Mouse (Mus musculus) ES-Bruce4 (cell line): ENCODE data around the gene Whrn. TPM values are rescaled to one million over a fixed set of nuclear protein-coding genes. Genes with fewer than 3 reads are reported as not detected.

Experiments
- H3K27ac ChIP-seq: 2 replicates; pipeline ENCODE4 v1.5.1; 2012; ENCODE audit warnings: low read length, inconsistent platforms; ENCODE audit not compliant: insufficient read depth
- H3K27me3 ChIP-seq: 2 replicates; pipeline ENCODE4 v1.6.1; 2012; ENCODE audit warnings: mild to moderate bottlenecking, low read length, inconsistent platforms; ENCODE audit not compliant: control insufficient read depth, poor library complexity, insufficient read depth, severe bottlenecking
- H3K36me3 ChIP-seq: 2 replicates; pipeline ENCODE4 v1.6.1; 2012; ENCODE audit warnings: inconsistent platforms, mild to moderate bottlenecking, low read length, moderate library complexity; ENCODE audit not compliant: control insufficient read depth, poor library complexity, insufficient read depth, severe bottlenecking
- H3K4me1 ChIP-seq: one replicate; pipeline ENCODE4 v1.8.1; 2011; ENCODE audit warnings: low read length; ENCODE audit not compliant: control insufficient read depth, insufficient read depth
- H3K4me3 ChIP-seq: 2 replicates; pipeline ENCODE4 v1.5.1; 2011; ENCODE audit warnings: low read depth, mild to moderate bottlenecking, low read length
- H3K9ac ChIP-seq: 2 replicates; pipeline ENCODE4 v1.6.1; 2012; ENCODE audit warnings: low read depth, mild to moderate bottlenecking, inconsistent platforms; ENCODE audit not compliant: poor library complexity, severe bottlenecking
- H3K9me3 ChIP-seq: replicated peaks from 2 replicates; pipeline ENCODE4 v1.6.1; 2012; ENCODE audit warnings: mild to moderate bottlenecking, low read length, inconsistent platforms; ENCODE audit not compliant: control insufficient read depth, poor library complexity, insufficient read depth, severe bottlenecking
- CTCF ChIP-seq: IDR thresholded peaks from one replicate; pipeline ENCODE4 v1.8.1; 2011; ENCODE audit warnings: low read depth, low read length
- EP300 ChIP-seq: IDR thresholded peaks from 2 replicates; pipeline ENCODE4 v1.6.1; 2011; ENCODE audit warnings: low read depth, low read length; ENCODE audit not compliant: insufficient read depth
- POLR2A ChIP-seq: IDR thresholded peaks from one replicate; pipeline ENCODE4 v1.8.1; 2011; ENCODE audit warnings: low read length; ENCODE audit not compliant: insufficient read depth
- polyA plus RNA-seq: library from polyadenylated mRNA; stranded (reverse); fragments of >200 nt; gene quantifications from 2 replicates; pipeline ENCODE4 v1.2.4, GENCODE M21; 2011; ENCODE audit warnings: low read depth; ENCODE audit not compliant: missing spikeins, insufficient read depth, insufficient read length

Whrn gene
- polyA plus RNA-seq, 1 experiment: 33.5 TPM

- Histone ChIP-seq H3K4me3 (no peak overlapping the region), H3K9me3 (no peaks in the 10 kb centered on the region), H3K4me1 (no peaks in the 10 kb centered on the region), H3K36me3 (no peaks in the 10 kb centered on the region), H3K27ac (no peak overlapping the region), H3K27me3 (no peaks in the 10 kb centered on the region; the same call in none of the 2 replicates), H3K9ac (no peak overlapping the region)
- TF ChIP-seq CTCF (no peak), EP300 (no peak), POLR2A (no peak)
Measured at GRCm38 (mm10) chr4:63512921-63513320, 17.1 kb upstream of the Whrn start.

- H3K9me3 ChIP-seq: no peaks in the 10 kb centered on the region
- H3K36me3 ChIP-seq: no peaks in the 10 kb centered on the region
- no peak overlapping the region for H3K4me3 ChIP-seq
- H3K4me1 ChIP-seq: no peaks in the 10 kb centered on the region
- no peak overlapping the region for H3K9ac ChIP-seq
- TF ChIP-seq POLR2A (no peak), EP300 (no peak), CTCF (peak; percentile 82)
- H3K27me3 ChIP-seq: no peaks in the 10 kb centered on the region; the same call in 1 of the 2 replicates
- no peak overlapping the region for H3K27ac ChIP-seq
Measured at GRCm38 (mm10) chr4:63508232-63508631, 12.4 kb upstream of the Whrn start.

DNA sequence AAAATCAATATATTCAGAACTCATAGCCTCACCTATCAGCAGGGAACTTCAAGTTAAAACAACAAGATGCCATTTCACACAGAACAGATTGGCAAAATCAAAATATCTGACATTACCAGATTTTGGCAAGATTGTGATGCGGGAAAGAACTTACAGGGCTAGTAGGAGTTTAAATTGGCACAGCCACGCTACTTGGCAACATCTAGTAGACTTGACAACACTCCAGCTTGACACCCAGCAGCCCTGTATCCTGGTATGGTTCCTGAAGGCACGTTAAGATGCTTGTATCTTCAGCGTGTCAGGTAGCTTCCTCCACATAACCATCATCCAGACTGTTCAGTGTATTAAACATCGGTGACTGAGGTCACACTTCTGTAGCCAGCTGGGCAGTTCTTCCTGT lies 11.7 kb upstream of the Whrn start:
- Histone ChIP-seq H3K36me3 (no peaks in the 10 kb centered on the region), H3K27me3 (no peaks in the 10 kb centered on the region; the same call in 1 of the 2 replicates), H3K4me1 (no peaks in the 10 kb centered on the region), H3K4me3 (no peak overlapping the region), H3K9me3 (no peaks in the 10 kb centered on the region), H3K27ac (no peak overlapping the region), H3K9ac (no peak overlapping the region)
- TF ChIP-seq POLR2A (no peak), EP300 (no peak), CTCF (no peak)

DNA sequence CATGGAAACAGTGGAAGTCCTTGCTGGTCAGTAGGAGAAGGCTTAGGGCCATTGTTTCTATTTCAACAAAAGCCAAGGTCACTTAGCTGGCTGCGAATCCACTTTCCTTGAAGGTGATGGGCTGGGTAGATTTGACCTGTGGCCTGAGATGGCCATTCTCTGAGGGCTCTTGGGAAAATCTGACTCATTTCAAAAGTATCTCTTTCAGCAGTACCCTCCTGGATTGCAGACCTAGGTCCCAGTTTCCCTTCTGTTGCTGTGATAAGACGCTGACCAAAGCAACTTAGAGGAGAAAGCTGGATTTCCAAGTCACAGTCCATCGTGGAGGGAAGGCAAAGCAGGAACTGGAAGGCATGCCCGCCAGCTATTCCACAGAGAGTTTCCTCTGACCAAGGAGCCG lies 8.2 kb upstream of the Whrn start:
- Histone ChIP-seq H3K27me3 (no peaks in the 10 kb centered on the region), H3K4me1 (no peaks in the 10 kb centered on the region), H3K9ac (no peak overlapping the region), H3K27ac (no peak overlapping the region), H3K36me3 (no peaks in the 10 kb centered on the region), H3K9me3 (no peaks in the 10 kb centered on the region), H3K4me3 (no peak overlapping the region)
- no peak for TF ChIP-seq EP300
- TF ChIP-seq CTCF: no peak
- no peak for TF ChIP-seq POLR2A

GRCm38 (mm10) chr4:63501050-63501449 lies 5.3 kb upstream of the Whrn start:
- Histone ChIP-seq H3K9ac (no peak overlapping the region), H3K36me3 (no peaks in the 10 kb centered on the region), H3K27me3 (no peaks in the 10 kb centered on the region), H3K27ac (no peak overlapping the region), H3K4me3 (no peak overlapping the region), H3K9me3 (no peaks in the 10 kb centered on the region), H3K4me1 (no peaks in the 10 kb centered on the region)
- TF ChIP-seq EP300 (no peak), POLR2A (no peak), CTCF (no peak)

- no peaks in the 10 kb centered on the region for H3K27me3 ChIP-seq
- no peak for TF ChIP-seq EP300
- TF ChIP-seq POLR2A: no peak
- no peak for TF ChIP-seq CTCF
- no peak overlapping the region for H3K27ac ChIP-seq
Measured at GRCm38 (mm10) chr4:63498346-63498745, 2.6 kb upstream of the Whrn start.

More at GRCm38 (mm10) chr4:63498346-63498745, 2.6 kb upstream of the Whrn start:
- Histone ChIP-seq H3K4me3 (no peak overlapping the region), H3K4me1 (no peaks in the 10 kb centered on the region), H3K36me3 (no peaks in the 10 kb centered on the region), H3K9me3 (no peaks in the 10 kb centered on the region), H3K9ac (no peak overlapping the region)
